Mouse (Mus musculus): Measurements from ENCODE around the gene Orc3.

- TF ChIP-seq CTCF (IDR thresholded peaks at IDR 0.05) (no peak), EP300 (IDR thresholded peaks at IDR 0.05) (no peak)
These were observed 22.6 kb upstream of the Orc3 start for GRCm38 (mm10) chr4:34637386-34637785.
